Mouse (Mus musculus) heart, postnatal 0 days (tissue): ENCODE measurements at regions not wholly inside any gene's neighbourhood (a gene's known extent, or its start where the extent isn't known, plus 50 kb on each side); places are given as distances from the start of the nearest gene placed in this dataset.

Experiments
- ATAC-seq: fragments of 200-750 bp; cut with Nextera tagmentation; 2 replicates; pipeline ENCODE4 v1.8.0; 2017; ENCODE audit warnings: low read depth, moderate number of reproducible peaks, moderate library complexity; ENCODE audit not compliant: insufficient read depth
- DNase-seq: peaks from one replicate; pipeline ENCODE4 v3.0.0-alpha.2; 2016; ENCODE audit warnings: low spot score
- H3K27ac ChIP-seq: fragments of 300-500 bp; sonication (generic); 2 replicates; pipeline ENCODE4 v1.5.1; 2014; ENCODE audit warnings: low read depth, mild to moderate bottlenecking
- H3K27me3 ChIP-seq: fragments of 300-500 bp; sonication (generic); 2 replicates; pipeline ENCODE4 v1.6.1; 2014; ENCODE audit warnings: low read length, mixed read lengths; ENCODE audit not compliant: control insufficient read depth, insufficient read depth
- H3K36me3 ChIP-seq: fragments of 300-500 bp; sonication (generic); replicated peaks from 2 replicates; pipeline ENCODE4 v1.6.1; 2014; ENCODE audit warnings: low read length, mixed read lengths; ENCODE audit not compliant: control insufficient read depth, insufficient read depth
- H3K4me1 ChIP-seq: fragments of 300-500 bp; sonication (generic); 2 replicates; pipeline ENCODE4 v1.6.1; 2014; ENCODE audit warnings: antibody characterized with exemption; ENCODE audit not compliant: control insufficient read depth, insufficient read depth
- H3K4me2 ChIP-seq: fragments of 300-500 bp; sonication (generic); 2 replicates; pipeline ENCODE4 v1.6.1; 2014; ENCODE audit warnings: low read depth, mild to moderate bottlenecking, low read length, moderate library complexity
- H3K4me3 ChIP-seq: fragments of 300-500 bp; sonication (generic); 2 replicates; pipeline ENCODE4 v1.5.1; 2014; ENCODE audit warnings: low read depth, low read length
- H3K9ac ChIP-seq: fragments of 300-500 bp; sonication (generic); replicated peaks from 2 replicates; pipeline ENCODE4 v1.6.1; 2014; ENCODE audit warnings: low read depth, low read length, mixed read lengths
- H3K9me3 ChIP-seq: fragments of 300-500 bp; sonication (generic); replicated peaks from 2 replicates; pipeline ENCODE4 v1.6.1; 2016; ENCODE audit warnings: low read length; ENCODE audit not compliant: control insufficient read depth
- CTCF ChIP-seq: IDR thresholded peaks from 2 replicates; pipeline ENCODE4 v1.5.1; 2016; ENCODE audit warnings: antibody characterized with exemption, control low read depth, low read depth
- EP300 ChIP-seq: IDR thresholded peaks from 2 replicates; pipeline ENCODE4 v1.6.1; 2016; ENCODE audit warnings: antibody characterized with exemption, low read depth
- WGBS: fragments of 180-500 bp; shearing (Covaris S2); extraction: QIAGEN DNeasy Blood & Tissue Kit; methylation state at CpG from one replicate; pipeline ENCODE4 v1.1.7; 2014; 5-methylcytosine and 5-hydroxymethylcytosine counted together

- H3K9me3 ChIP-seq: no peaks in the 10 kb centered on the region
- WGBS: 36% methylated on average over 3 of the region's 3 CpGs
- H3K4me1 ChIP-seq: no peaks in the 10 kb centered on the region; the same call in 1 of the 2 replicates
- ATAC-seq (no peak), DNase-seq (no peak)
- TF ChIP-seq EP300 (no peak), CTCF (no peak)
- H3K4me3 ChIP-seq: no peak overlapping the region
- H3K9ac ChIP-seq: no peak overlapping the region
- no peak overlapping the region for H3K4me2 ChIP-seq
- no peaks in the 10 kb centered on the region for H3K36me3 ChIP-seq
- H3K27ac ChIP-seq: no peak overlapping the region
- no peaks in the 10 kb centered on the region for H3K27me3 ChIP-seq
Observed at GRCm38 (mm10) chr10:83942101-83942500, 219.4 kb downstream of the 1500009L16Rik start.

GRCm38 (mm10) chr10:83944158-83944557, 221.5 kb downstream of the 1500009L16Rik start:
- H3K4me3 ChIP-seq: no peak overlapping the region
- no peak for TF ChIP-seq EP300
- no peak for TF ChIP-seq CTCF
- H3K4me1 ChIP-seq: no peaks in the 10 kb centered on the region; the same call in 1 of the 2 replicates
- H3K9ac ChIP-seq: no peak overlapping the region
- WGBS: 66% methylated on average over 1 of the region's 1 CpGs
- H3K4me2 ChIP-seq: no peak overlapping the region
- H3K27me3 ChIP-seq: no peaks in the 10 kb centered on the region
- H3K9me3 ChIP-seq: no peaks in the 10 kb centered on the region
- DNase-seq (no peak), ATAC-seq (no peak)
- H3K36me3 ChIP-seq: no peaks in the 10 kb centered on the region
- no peak overlapping the region for H3K27ac ChIP-seq

GRCm38 (mm10) chr10:83944897-83945296, 222.2 kb downstream of the 1500009L16Rik start:
- no peak overlapping the region for H3K27ac ChIP-seq
- WGBS: 88% methylated on average over 10 of the region's 10 CpGs

GRCm38 (mm10) chr10:83945503-83945902, 222.8 kb downstream of the 1500009L16Rik start:
- DNase-seq (no peak), ATAC-seq (no peak)
- Histone ChIP-seq H3K4me3 (no peak overlapping the region), H3K9ac (no peak overlapping the region), H3K27me3 (no peaks in the 10 kb centered on the region), H3K9me3 (no peaks in the 10 kb centered on the region), H3K27ac (no peak overlapping the region), H3K4me1 (no peaks in the 10 kb centered on the region; the same call in 1 of the 2 replicates), H3K4me2 (no peak overlapping the region), H3K36me3 (no peaks in the 10 kb centered on the region)
- 65% methylated on average over 9 of the region's 9 CpGs for WGBS
- no peak for TF ChIP-seq EP300
- TF ChIP-seq CTCF: no peak

More at GRCm38 (mm10) chr10:83944897-83945296, 222.2 kb downstream of the 1500009L16Rik start:
- Histone ChIP-seq H3K27me3 (no peaks in the 10 kb centered on the region), H3K9ac (no peak overlapping the region), H3K4me1 (no peaks in the 10 kb centered on the region; the same call in 1 of the 2 replicates), H3K36me3 (no peaks in the 10 kb centered on the region), H3K4me3 (no peak overlapping the region), H3K4me2 (no peak overlapping the region), H3K9me3 (no peaks in the 10 kb centered on the region)
- no peak for DNase-seq
- TF ChIP-seq EP300 (no peak), CTCF (no peak)
- no peak for ATAC-seq

- no peak for DNase-seq
- no peak overlapping the region for H3K4me2 ChIP-seq
- WGBS: 54% methylated on average over 11 of the region's 11 CpGs
- no peaks in the 10 kb centered on the region; the same call in 1 of the 2 replicates for H3K4me1 ChIP-seq
- no peak overlapping the region for H3K4me3 ChIP-seq
- no peaks in the 10 kb centered on the region for H3K27me3 ChIP-seq
- no peak overlapping the region for H3K9ac ChIP-seq
- H3K36me3 ChIP-seq: no peaks in the 10 kb centered on the region
- no peak overlapping the region for H3K27ac ChIP-seq
- H3K9me3 ChIP-seq: no peaks in the 10 kb centered on the region
- no peak for TF ChIP-seq EP300
- TF ChIP-seq CTCF: no peak
- no peak for ATAC-seq
Observed at GRCm38 (mm10) chr10:83946186-83947176, 223.8 kb downstream of the 1500009L16Rik start.
